ENCODE assay signal across 9 mouse cellular contexts in the genomic region with DNA sequence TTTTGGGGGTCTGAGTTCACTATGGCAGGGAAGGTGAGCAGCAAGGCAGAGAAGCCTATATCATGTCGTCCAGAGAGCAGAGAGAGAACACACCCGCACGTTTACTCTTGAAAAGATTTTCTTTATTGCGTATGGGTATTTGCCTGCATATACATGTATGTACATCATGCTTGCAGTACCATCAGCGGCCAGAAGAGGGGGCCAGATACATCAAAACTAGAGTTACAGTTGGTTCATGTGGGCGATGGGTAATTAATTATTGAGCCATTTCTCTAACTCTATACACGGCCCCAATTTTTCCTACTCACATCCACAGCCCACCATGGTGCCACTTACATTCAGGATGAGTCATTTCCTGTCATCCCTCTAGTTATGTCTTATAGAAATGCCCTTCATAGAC. TPM values are rescaled to one million over a fixed set of nuclear protein-coding genes. Genes with fewer than 3 reads are reported as not detected.
DNase-seq lines count a peak whose midpoint lies in the region; ATAC-seq lines count a peak whose summit lies in the region.
"Had no signal": no experiment of that assay in that cellular context is flagged by ENCODE, and none has a peak within 500 bp of the region (broad histone marks: within the 10 kb centered on the region; RNA-seq: fewer than 3 reads in every experiment).

No protein-coding gene starts in this region.

- peaks cover 13% of the 10 kb centered on the region for H3K4me1 ChIP-seq in liver, embryonic 13.5 days (replicated peaks)
- H3K4me1 ChIP-seq in liver, embryonic 12.5 days: peaks cover 17% of the 10 kb centered on the region

- H3K27ac ChIP-seq in liver, embryonic 13.5 days: no peak overlapping the region
- no peak overlapping the region for H3K27ac ChIP-seq in liver, embryonic 12.5 days
- H3K27ac ChIP-seq: lung, embryonic 15.5 days had no signal

- H3K9ac ChIP-seq in liver, embryonic 13.5 days: no peak overlapping the region
- H3K9ac ChIP-seq in liver, embryonic 12.5 days: no peak overlapping the region
- H3K9ac ChIP-seq: lung, embryonic 15.5 days had no signal

- no peak overlapping the region for H3K4me2 ChIP-seq in liver, embryonic 13.5 days
- no peak overlapping the region for H3K4me2 ChIP-seq in liver, embryonic 12.5 days
- H3K4me2 ChIP-seq: lung, embryonic 15.5 days had no signal

- no peaks in the 10 kb centered on the region for H3K9me3 ChIP-seq in liver, embryonic 13.5 days (replicated peaks)
- no peaks in the 10 kb centered on the region for H3K9me3 ChIP-seq in liver, embryonic 12.5 days (replicated peaks)
- H3K9me3 ChIP-seq: lung, embryonic 15.5 days had no signal

- DNase-seq in embryo, embryonic 9.5 days (ENCODE audit: extremely low spot score): peak; percentile 11
- DNase-seq in embryo, embryonic 11 days: no peak
- peak; percentile 43 for DNase-seq in liver, embryonic 13.5 days
- peak; percentile 81 for DNase-seq in ZHBTc4 (ENCODE audit: low read depth, low spot score)
- DNase-seq in lung, postnatal 36 days: peak; percentile 53
- peak; percentile 62 for DNase-seq in thymus, postnatal 14 days
- no peak for DNase-seq in urinary bladder, postnatal 14 days (ENCODE audit: low spot score)

- H3K27me3 ChIP-seq in liver, embryonic 13.5 days: no peaks in the 10 kb centered on the region
- no peaks in the 10 kb centered on the region for H3K27me3 ChIP-seq in liver, embryonic 12.5 days (replicated peaks)
- H3K27me3 ChIP-seq: lung, embryonic 15.5 days had no signal

- WGBS in liver, embryonic 13.5 days (ENCODE audit: insufficient replicate concordance): 56% methylated on average over 7 of the region's 7 CpGs
- WGBS in liver, embryonic 12.5 days (ENCODE audit: insufficient replicate concordance): 60% methylated on average over 7 of the region's 7 CpGs

- no peak for ATAC-seq in liver, embryonic 13.5 days (ENCODE audit: low read depth)
- no peak for ATAC-seq in liver, embryonic 12.5 days

- no peak overlapping the region for H3K4me3 ChIP-seq in liver, embryonic 13.5 days (replicated peaks)
- no peak overlapping the region for H3K4me3 ChIP-seq in liver, embryonic 12.5 days
- H3K4me3 ChIP-seq: lung, embryonic 15.5 days had no signal

- no peaks in the 10 kb centered on the region for H3K36me3 ChIP-seq in liver, embryonic 13.5 days
- no peaks in the 10 kb centered on the region for H3K36me3 ChIP-seq in liver, embryonic 12.5 days
- H3K36me3 ChIP-seq: lung, embryonic 15.5 days had no signal

RNA-seq across cellular contexts. Expression of a gene that starts 18.7 kb away (rescaled TPM):
- 0.03 and 0.05 TPM in 2 replicates for polyA plus RNA-seq in liver, embryonic 13.5 days (2015; fragmentation: Nextera tagmentation; extraction: Ambion mirVana)
- not detected in 2 replicates for polyA plus RNA-seq in liver, embryonic 12.5 days (2016; fragmentation: Nextera tagmentation; extraction: Ambion mirVana)

RNA-seq across cellular contexts. Expression of a gene that starts 50.4 kb away (rescaled TPM):
- polyA plus RNA-seq in liver, embryonic 13.5 days (2015; fragmentation: Nextera tagmentation; extraction: Ambion mirVana): 0.06 and 0.08 TPM in 2 replicates
- 0.13 and 0.26 TPM in 2 replicates for polyA plus RNA-seq in liver, embryonic 12.5 days (2016; fragmentation: Nextera tagmentation; extraction: Ambion mirVana)

Comparison
In these comparisons a context has a peak if more than half of its experiments do, and no peak if none do; other contexts are left out.
1. DNase-seq: peak in embryo, embryonic 9.5 days (single experiment), liver, embryonic 13.5 days (single experiment), ZHBTc4 (single experiment), lung, postnatal 36 days (single experiment) and thymus, postnatal 14 days (single experiment); none in embryo, embryonic 11 days (single experiment) and urinary bladder, postnatal 14 days (single experiment).